Mouse (Mus musculus) heart, postnatal 4 days (tissue): Measurements from ENCODE around the gene Dot1l. TPM values are rescaled to one million over a fixed set of nuclear protein-coding genes. Genes with fewer than 3 reads are reported as not detected.

Experiments used
- DNase-seq: peaks from one replicate; pipeline ENCODE4 v3.0.0; 2021
- total RNA-seq, 2 experiments: library from RNA; stranded (reverse); gene quantifications; 2 replicates each; pipeline ENCODE4 v1.2.3; 2021

Gene Dot1l
- total RNA-seq: 10 to 100 TPM; 75.6 to 76.8 TPM

GRCm38 (mm10) chr10:80754594-80755290 lies at the start of gene Dot1l:
TSS of gene Dot1l (plus strand) at chr10:80755206.
- DNase-seq: peak; percentile 99

DNA sequence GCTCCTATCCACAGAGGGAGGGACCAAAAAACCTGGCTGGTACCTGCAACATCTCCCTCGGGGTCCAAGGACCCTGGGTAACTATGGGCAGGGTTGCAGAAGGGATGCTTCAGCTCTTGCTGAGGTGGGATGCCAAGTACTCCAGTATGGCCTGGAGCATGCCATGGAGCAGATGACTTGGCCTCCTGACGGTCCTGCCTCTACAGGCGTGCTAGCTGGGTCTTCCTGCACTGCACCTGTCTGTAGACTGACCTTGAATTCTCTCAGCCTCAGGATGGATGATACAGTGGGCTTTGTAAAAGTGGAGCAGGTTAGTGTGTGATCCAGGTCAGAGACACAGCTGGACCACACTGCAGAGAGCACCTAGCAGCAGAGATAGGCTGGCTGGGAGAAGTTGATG lies 49.5 kb upstream of the Dot1l start:
- no peak for DNase-seq

DNA sequence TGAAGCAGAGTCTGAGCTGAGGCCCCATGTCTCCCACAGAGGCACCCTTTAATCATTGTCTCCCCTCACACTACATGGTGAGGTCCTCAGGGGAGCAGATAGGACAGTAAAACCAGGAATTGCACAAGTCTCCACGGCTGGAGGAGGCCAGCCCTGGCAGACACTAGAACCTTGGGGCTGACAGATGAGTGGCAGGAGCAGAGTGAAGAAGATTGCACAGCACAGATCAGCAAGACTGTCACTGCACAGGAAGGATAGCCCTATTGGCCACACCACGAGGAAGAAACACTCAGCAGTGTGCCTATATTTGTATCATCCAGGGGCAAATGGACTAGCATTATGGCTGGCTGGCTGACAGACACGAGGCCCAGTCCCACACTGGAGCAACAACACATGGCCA lies 44.2 kb upstream of the Dot1l start:
- no peak for DNase-seq

GRCm38 (mm10) chr10:80717281-80717680 lies 37.7 kb upstream of the Dot1l start:
- no peak for DNase-seq

GRCm38 (mm10) chr10:80727369-80728127 lies 27.5 kb upstream of the Dot1l start:
- no peak for DNase-seq

DNA sequence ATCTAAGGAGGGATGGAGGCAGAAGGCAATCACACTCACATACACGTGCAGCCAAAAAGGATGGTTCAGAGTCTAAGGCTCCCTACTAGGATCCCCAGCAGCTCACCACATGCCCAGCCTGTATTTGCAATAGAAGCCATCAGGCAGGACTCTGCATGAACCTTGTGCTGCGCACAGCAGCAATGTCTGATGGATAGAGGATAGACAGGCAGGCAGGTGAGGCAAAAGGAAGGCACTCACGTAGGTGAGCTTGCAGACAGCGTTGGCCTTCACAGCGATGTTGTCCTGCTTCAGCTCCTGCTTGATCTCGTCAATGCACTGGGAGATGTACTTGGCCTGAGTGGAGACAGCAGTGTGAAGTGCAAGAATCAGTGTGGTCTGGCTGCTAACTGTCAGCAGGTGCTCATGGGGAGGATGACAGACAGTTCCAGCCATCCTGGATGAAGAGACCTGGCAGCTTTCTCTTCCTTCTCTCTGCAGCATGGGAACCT lies 22.4 kb upstream of the Dot1l start:
- DNase-seq: no peak

DNA sequence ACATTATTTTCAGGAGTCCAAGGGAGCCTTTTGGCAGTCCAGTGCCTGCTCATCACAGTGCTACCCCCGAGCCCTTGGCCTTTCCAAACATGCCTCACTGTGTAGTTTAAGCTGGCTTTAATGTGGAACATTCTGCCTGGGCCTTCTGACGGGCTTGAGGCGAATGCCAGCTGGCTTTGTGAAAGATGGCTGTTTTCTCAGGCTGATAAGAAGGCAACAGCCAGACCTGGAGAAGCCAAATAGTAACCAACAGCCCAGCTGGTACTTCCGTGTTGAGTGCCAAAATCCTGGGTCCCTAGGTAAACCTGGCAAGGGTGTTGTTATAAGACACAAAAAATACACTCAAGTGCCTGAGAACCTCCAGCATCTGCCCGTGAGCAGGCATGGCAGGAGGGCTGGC lies 18.3 kb upstream of the Dot1l start:
- DNase-seq: no peak

DNA sequence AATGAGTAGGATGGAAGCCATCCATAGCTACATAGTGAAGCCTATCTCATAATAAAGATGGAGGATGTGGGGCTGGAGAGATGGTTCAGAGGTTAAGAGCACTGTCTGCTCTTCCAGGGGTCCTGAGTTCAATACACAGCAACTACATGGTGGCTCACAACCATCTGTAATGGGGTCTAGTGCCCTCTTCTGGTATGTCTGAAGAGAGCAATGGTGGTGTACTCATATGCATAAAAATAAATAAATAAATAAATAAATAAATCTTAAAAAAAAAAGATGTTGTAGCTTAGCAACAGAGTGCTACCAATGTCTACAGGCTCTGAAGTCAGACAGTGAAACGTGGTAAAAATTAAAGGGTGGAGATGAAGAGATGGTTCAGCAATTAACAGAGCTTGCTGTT lies 16.3 kb upstream of the Dot1l start:
- no peak for DNase-seq

DNA sequence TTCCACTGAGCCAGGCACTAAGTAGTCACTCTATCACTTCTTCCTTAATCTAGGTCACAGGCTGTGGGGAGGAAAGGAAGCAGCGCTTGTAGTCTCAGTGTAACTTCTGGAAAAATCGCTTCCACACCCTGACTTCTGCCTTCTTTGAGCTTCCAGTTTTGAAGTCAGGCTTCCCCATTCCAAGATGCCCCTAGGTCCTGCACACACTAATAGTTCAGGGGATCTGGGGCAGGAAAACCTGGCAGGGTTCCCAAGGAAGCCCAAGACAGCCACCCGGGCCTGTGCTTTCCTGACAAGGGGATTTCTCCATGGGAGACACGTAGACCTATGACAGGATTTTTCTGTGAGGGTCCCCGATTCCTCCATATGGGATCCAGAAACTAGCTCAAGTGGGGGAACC lies 13.9 kb upstream of the Dot1l start:
- DNase-seq: no peak

- DNase-seq: no peak
Observed at GRCm38 (mm10) chr10:80741634-80742179, 13.3 kb upstream of the Dot1l start.

- DNase-seq: peak; percentile 99
Observed at GRCm38 (mm10) chr10:80742180-80742978, 12.6 kb upstream of the Dot1l start, which contains the start of gene Ap3d1. TSS of gene Ap3d1 (minus strand) at chr10:80742264.

DNA sequence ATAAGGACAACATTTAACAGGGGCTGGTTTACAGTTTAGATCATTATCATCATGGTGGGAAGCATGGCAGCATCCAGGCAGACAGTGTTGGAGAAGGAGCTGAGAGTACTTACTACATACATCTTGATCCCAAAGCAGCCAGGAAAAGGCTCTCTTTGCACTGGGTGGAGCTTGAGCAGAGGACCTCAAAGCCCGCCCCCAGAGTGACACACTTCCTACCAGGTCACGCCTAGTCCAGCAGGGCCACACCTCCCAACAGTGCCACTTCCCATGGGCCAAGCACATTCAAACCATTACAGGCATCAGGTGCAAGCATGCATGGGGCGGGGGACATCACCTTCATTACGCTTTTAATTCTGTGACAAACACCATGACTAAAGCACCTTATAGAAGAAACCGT lies 10.7 kb upstream of the Dot1l start:
- DNase-seq: peak; percentile 58

GRCm38 (mm10) chr10:80747410-80747809 lies 7.6 kb upstream of the Dot1l start:
- peak; percentile 88 for DNase-seq

GRCm38 (mm10) chr10:80748609-80749008 lies 6.4 kb upstream of the Dot1l start:
- peak; percentile 83 for DNase-seq

DNA sequence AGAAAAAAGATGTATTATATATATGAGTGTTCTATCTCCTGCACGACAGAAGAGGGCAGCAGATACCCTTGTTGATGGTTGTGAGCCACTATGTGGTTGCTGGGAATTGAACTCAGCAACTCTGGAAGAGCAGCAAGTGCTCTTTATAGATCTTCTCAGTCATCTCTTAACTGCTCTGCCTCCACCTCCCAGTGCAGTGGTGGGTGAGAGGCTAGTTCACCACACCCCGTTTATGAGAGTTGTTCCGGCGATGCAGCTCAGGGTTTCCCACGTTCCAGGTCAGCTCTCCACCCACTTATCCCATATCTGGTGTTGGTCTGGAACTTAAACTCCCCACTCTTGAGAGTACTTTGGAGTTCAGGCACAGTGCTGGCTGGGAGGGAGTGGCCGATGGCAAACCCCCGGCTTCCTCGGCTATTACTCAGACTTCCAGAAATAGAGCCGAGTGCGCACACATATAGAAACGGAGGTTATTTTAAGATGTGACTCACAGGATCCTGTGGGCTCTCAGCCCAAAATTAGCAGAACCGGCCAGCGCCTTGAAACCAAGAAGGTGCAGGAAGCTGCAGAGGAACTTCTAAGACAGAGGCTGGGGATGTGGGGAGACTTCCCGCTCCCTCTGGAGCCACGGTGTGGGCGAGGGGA lies 3.7 kb upstream of the Dot1l start:
- DNase-seq: peak; percentile 86

DNA sequence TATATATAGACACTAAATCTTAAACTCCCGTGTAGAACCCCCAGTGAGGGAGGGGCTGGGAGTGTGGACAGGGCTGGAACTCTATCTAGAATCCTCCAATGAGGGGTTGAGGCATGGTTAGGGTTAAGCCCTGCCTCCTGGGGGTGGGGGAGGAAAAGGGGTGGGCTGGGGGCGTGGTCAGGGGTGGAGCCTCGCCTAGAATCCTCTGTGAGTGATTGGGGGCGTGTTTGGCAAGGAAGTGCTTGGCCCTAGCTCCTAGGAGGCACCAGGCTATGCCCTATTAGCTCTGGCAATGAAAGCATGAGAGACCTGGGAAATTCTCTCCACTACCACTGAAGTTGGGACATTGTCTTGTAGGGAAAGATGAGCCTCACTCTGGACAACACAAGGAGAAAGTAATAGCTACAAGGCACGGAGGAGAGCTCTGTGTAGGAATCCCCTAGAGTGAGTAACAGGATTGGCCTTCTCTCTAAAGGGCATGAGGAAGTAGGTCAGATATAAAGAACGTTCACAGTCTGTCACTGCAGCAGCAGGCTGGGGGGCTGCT lies 2.9 kb upstream of the Dot1l start:
- DNase-seq: peak; percentile 91

GRCm38 (mm10) chr10:80755291-80756015 lies 447 bp downstream of the Dot1l start:
- no peak for DNase-seq

GRCm38 (mm10) chr10:80756099-80756498 lies 1.1 kb downstream of the Dot1l start:
- no peak for DNase-seq

DNA sequence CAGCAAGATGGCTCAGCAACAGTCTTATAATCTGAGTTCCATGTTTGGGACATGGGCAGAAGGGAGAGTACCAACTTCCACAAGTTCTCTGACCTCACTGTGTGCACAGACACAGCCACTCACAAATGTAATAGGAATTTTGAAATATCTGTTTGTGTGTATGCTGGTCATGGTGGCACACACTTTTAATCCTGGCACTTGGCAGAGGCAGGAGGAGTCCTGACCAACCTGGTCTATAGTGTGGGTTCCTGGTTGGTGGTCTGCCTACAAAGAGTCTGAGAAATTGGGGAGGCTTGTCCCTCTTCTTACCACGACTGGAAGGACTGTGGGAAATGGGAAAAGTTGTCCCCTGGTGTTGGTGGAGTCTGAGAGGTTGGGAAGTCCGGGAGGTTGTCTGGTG lies 1.5 kb downstream of the Dot1l start:
- no peak for DNase-seq

- no peak for DNase-seq
Observed at GRCm38 (mm10) chr10:80756967-80757366, 2.0 kb downstream of the Dot1l start.

DNA sequence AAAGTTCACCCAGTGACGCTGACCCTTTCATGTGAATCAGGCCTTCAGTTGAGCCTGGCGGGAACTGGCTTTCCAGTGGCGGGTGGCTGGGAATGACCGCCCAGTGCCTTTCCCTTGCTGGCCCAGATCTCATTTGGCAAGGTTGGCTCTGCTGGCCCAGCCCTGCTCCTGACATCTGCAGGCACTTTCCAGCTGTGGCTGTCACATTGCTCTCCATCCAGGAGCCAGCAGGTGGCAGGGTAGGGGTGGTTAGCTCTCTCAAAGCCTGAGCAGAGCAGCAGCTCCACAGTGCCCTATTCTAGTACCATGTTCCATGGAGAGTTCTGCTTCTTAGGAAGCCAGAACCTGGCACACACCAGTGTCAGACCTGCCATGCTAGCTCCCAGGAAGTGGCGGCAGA lies 2.7 kb downstream of the Dot1l start:
- peak; percentile 89 for DNase-seq
